18 mouse cellular contexts compared by ENCODE assay signal in the genomic region with DNA sequence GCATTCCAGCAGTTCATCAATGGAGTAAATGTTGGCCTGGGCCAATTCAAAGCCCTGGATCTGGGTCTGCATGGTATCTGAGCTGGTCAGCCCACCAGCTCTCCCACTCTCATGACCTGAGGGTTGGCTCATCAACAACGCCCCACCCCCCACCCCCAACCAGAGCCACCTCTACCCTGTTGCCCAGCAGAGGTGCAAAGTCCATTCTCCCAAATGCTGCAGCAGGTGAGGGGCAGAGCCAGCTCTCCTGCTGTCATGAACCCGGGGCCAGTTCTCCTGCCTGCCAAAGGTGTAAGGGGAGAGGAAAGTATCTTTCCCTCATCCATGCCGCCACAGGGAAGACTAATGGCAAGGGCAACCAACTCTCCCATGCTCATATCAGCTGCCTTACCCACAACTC. TPM values are rescaled to one million over a fixed set of nuclear protein-coding genes. Genes with fewer than 3 reads are reported as not detected.
"Had no signal": no experiment of that assay in that cellular context is flagged by ENCODE, and none has a peak within 500 bp of the region (broad histone marks: within the 10 kb centered on the region; RNA-seq: fewer than 3 reads in every experiment).

No protein-coding gene starts in this region.

- H3K4me3 ChIP-seq: lung, embryonic 15.5 days; megakaryocyte, embryonic 14.5 days; midbrain, embryonic 13.5 days; midbrain, embryonic 15.5 days; neural tube, embryonic 12.5 days; stomach, embryonic 15.5 days had no signal

- H3K9me3 ChIP-seq: lung, embryonic 15.5 days; midbrain, embryonic 13.5 days; midbrain, embryonic 15.5 days; neural tube, embryonic 12.5 days; stomach, embryonic 15.5 days had no signal

- H3K9ac ChIP-seq: lung, embryonic 15.5 days; midbrain, embryonic 13.5 days; midbrain, embryonic 15.5 days; neural tube, embryonic 12.5 days; stomach, embryonic 15.5 days had no signal

- DNase-seq: lung, adult 2 months; lung, postnatal 14 days; lung, postnatal 36 days; right cerebral cortex, postnatal 14 days; thymus, adult 2 months; thymus, postnatal 36 days had no signal

- ATAC-seq: lung, postnatal 0 days; midbrain, embryonic 13.5 days; midbrain, embryonic 15.5 days had no signal

- H3K4me2 ChIP-seq: lung, embryonic 15.5 days; midbrain, embryonic 11.5 days; midbrain, embryonic 13.5 days; midbrain, embryonic 15.5 days; neural tube, embryonic 12.5 days; stomach, embryonic 15.5 days had no signal

- H3K27ac ChIP-seq: lung, embryonic 15.5 days; macrophage; midbrain, embryonic 13.5 days; midbrain, embryonic 15.5 days; neural tube, embryonic 12.5 days; stomach, embryonic 15.5 days; stomach, postnatal 0 days had no signal

- H3K27me3 ChIP-seq: stomach, embryonic 15.5 days had no signal

- H3K36me3 ChIP-seq: lung, embryonic 15.5 days; midbrain, embryonic 13.5 days; midbrain, embryonic 15.5 days; neural tube, embryonic 12.5 days; stomach, embryonic 15.5 days had no signal

- H3K4me1 ChIP-seq: lung, embryonic 15.5 days; megakaryocyte, embryonic 14.5 days; midbrain, embryonic 13.5 days; midbrain, embryonic 15.5 days; neural tube, embryonic 12.5 days; stomach, embryonic 15.5 days had no signal

RNA-seq across cellular contexts. Expression of gene Fam81a, which starts 5.3 kb away (rescaled TPM):
- total RNA-seq: megakaryocyte progenitor cell, adult 5-6 weeks; neutrophil, adult 5-6 weeks had no signal
- polyA plus RNA-seq: macrophage had no signal

RNA-seq across cellular contexts. Expression of gene Myo1e, which starts 59.5 kb away (rescaled TPM):
- total RNA-seq: megakaryocyte progenitor cell, adult 5-6 weeks had no signal
